Mouse (Mus musculus) lung, embryonic 16.5 days (tissue): ENCODE results near the gene Diras2. TPM values are rescaled to one million over a fixed set of nuclear protein-coding genes. Genes with fewer than 3 reads are reported as not detected.

ENCODE experiments used
- ATAC-seq: fragments of 200-750 bp; cut with Nextera tagmentation; 2 replicates; pipeline ENCODE4 v1.8.0; 2017; ENCODE audit warnings: low read depth, mild to moderate bottlenecking, moderate library complexity
- H3K27ac ChIP-seq: fragments of 300-500 bp; sonication (generic); 2 replicates; pipeline ENCODE4 v1.5.1; 2014; ENCODE audit warnings: mild to moderate bottlenecking, control low read depth, low read length
- H3K27me3 ChIP-seq: fragments of 300-500 bp; sonication (generic); 2 replicates; pipeline ENCODE4 v1.6.1; 2014; ENCODE audit warnings: low read depth, low read length, mixed read lengths; ENCODE audit not compliant: control insufficient read depth, insufficient read depth
- H3K36me3 ChIP-seq: fragments of 300-500 bp; sonication (generic); 2 replicates; pipeline ENCODE4 v1.6.1; 2014; ENCODE audit warnings: low read length; ENCODE audit not compliant: control insufficient read depth, insufficient read depth
- H3K4me1 ChIP-seq: fragments of 300-500 bp; sonication (generic); replicated peaks from 2 replicates; pipeline ENCODE4 v1.6.1; 2014; ENCODE audit warnings: low read length, mixed read lengths; ENCODE audit not compliant: control insufficient read depth, insufficient read depth
- H3K4me2 ChIP-seq: fragments of 300-500 bp; sonication (generic); 2 replicates; pipeline ENCODE4 v1.6.1; 2014; ENCODE audit warnings: low read depth, low read length, control low read depth
- H3K4me3 ChIP-seq: fragments of 300-500 bp; sonication (generic); 2 replicates; pipeline ENCODE4 v1.5.1; 2014; ENCODE audit warnings: mild to moderate bottlenecking, low read length, control low read depth
- H3K9ac ChIP-seq: fragments of 300-500 bp; sonication (generic); 2 replicates; pipeline ENCODE4 v1.6.1; 2014; ENCODE audit warnings: low read length, control low read depth
- H3K9me3 ChIP-seq: fragments of 300-500 bp; sonication (generic); 2 replicates; pipeline ENCODE4 v1.6.1; 2016; ENCODE audit warnings: low read length; ENCODE audit not compliant: control insufficient read depth
- WGBS: fragments of 180-500 bp; shearing (Covaris S2); extraction: QIAGEN DNeasy Blood & Tissue Kit; methylation state at CpG from one replicate; pipeline ENCODE4 v1.1.7; 2014; 5-methylcytosine and 5-hydroxymethylcytosine counted together
- polyA plus RNA-seq: library from polyadenylated mRNA; unstranded; fragments of >200 nt; fragmentation: Nextera tagmentation; extraction: Ambion mirVana; gene quantifications from 2 replicates; pipeline ENCODE4 v1.2.1, GENCODE M21; 2015

Diras2 gene
- polyA plus RNA-seq, 1 experiment from 2014 or later: 0.20 TPM

DNA sequence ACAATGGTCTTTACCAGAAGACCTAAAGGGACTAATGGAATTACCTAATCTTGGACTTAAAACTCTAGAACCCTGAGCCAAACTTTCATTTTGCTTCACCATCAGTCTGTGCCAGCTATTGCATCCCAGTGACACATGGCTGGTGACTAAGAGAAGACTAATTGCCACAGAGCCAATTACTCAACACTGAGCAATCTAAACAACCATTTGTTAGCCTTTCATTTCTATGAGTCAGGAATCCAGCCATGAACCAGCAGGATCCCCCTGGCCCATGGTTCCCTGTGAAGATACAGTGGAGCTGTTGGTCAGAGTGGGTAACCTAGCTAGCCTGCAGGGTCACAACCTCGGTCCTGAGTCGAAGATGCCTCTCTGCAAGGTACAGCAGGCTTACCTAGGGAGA is 49.3 kb downstream of the Diras2 start:
- Histone ChIP-seq H3K9me3 (no peaks in the 10 kb centered on the region), H3K4me1 (no peaks in the 10 kb centered on the region), H3K27me3 (no peaks in the 10 kb centered on the region), H3K36me3 (no peaks in the 10 kb centered on the region), H3K4me2 (no peak overlapping the region), H3K9ac (no peak overlapping the region), H3K4me3 (no peak overlapping the region), H3K27ac (no peak overlapping the region)
- no peak for ATAC-seq
- WGBS: 71% methylated on average over 2 of the region's 2 CpGs

DNA sequence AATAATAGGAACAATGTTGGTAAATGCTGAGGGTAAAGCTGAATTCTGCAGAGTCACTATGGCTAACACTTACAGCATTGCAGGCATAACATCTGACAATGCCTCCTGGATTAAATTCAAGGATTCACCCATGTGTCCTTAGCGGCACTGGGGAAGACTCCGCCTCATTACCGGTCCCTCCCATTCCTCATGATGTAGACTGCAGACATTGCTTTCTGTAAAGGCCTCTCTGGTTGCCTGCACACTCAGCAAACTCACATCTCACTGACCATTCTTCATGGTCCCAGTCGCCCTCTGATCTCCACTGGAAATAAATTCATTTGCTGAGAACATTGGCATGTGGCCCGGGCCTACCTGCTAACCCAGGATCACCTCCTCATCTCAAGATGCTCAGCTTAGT is 51.9 kb downstream of the Diras2 start:
- 90% methylated on average over 5 of the region's 5 CpGs for whole genome bisulfite sequencing
- Histone ChIP-seq H3K36me3 (no peaks in the 10 kb centered on the region), H3K4me2 (no peak overlapping the region), H3K4me3 (no peak overlapping the region), H3K27ac (no peak overlapping the region), H3K9ac (no peak overlapping the region), H3K27me3 (no peaks in the 10 kb centered on the region), H3K9me3 (no peaks in the 10 kb centered on the region), H3K4me1 (no peaks in the 10 kb centered on the region)
- ATAC-seq: no peak

DNA sequence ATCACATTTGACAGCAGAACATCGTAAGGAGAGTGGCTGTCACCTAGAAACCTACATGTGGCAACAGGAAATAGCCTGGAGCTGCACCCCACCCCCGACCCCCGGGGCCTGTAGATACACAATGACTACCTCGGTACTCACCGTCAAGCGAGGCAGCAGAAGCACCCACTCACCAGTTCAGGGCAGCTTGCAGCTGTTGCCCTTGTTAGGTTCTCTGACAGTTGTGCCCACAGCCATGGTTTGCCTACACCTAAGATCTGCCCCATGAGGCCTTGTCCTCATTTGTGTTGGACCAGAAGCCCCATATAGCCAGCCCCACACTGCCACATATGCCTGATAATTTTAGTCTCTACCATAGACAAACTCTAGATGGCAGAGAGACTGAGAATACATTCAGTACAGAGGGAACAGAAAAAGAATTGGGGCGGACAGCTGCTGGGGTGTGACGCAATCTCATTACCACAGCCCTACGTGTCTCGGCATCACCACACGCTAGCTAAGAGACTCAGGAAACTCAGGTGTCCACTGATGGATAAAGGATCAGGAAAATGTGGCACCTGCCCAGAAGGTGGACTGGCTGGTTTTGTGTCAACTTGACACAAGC is 54.0 kb downstream of the Diras2 start:
- Histone ChIP-seq H3K9me3 (no peaks in the 10 kb centered on the region), H3K27ac (no peak overlapping the region), H3K27me3 (no peaks in the 10 kb centered on the region), H3K4me3 (no peak overlapping the region), H3K9ac (no peak overlapping the region), H3K36me3 (no peaks in the 10 kb centered on the region), H3K4me2 (no peak overlapping the region), H3K4me1 (no peaks in the 10 kb centered on the region)
- WGBS: 88% methylated on average over 11 of the region's 11 CpGs
- ATAC-seq: 0 out of 2 replicates have a peak, but pooled peaks have one; percentile 28

DNA sequence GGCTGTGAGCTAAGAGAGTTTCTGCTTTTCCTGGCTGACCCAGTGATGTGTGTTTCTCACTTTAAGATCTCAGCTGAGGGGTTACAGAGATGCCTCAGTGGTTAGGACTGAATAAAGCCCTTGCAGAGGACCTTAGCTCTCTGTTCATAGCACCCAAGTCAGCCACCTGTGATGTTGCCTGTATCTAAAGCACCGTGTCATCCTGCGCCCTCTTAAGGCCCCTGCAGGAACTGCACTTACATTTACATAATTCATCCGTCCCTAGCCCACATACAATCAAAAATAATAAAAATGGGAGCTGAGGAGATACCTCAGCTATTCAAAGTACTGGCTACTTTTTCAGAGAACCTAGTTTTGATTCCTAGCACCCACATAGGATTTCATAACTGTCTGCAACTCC is 54.9 kb downstream of the Diras2 start:
- H3K4me2 ChIP-seq: no peak overlapping the region
- H3K9ac ChIP-seq: no peak overlapping the region
- H3K9me3 ChIP-seq: no peaks in the 10 kb centered on the region
- H3K36me3 ChIP-seq: no peaks in the 10 kb centered on the region
- WGBS: 54% methylated on average over 3 of the region's 3 CpGs
- H3K4me1 ChIP-seq: no peaks in the 10 kb centered on the region
- H3K27ac ChIP-seq: no peak overlapping the region
- H3K27me3 ChIP-seq: no peaks in the 10 kb centered on the region
- no peak overlapping the region for H3K4me3 ChIP-seq
- no peak for ATAC-seq

DNA sequence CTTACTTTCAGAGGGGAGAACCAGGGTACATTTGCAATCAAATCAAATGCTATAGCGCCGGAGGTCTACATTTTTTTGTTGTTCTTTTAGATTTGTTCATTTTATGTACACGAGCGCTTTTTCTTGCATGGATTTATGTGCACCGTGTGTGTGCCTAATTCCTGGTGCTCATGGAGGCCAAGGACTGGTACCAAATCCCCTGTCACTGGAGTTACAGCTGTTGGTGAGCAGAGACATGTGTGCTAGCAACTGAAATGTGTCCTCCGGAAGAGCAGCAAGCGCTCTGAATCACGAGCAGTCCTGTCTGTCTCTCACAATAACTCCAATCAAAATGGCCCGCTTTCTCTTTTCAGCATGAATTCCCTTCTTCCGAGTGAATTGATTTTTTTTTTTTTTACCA is 55.8 kb downstream of the Diras2 start:
- no peaks in the 10 kb centered on the region for H3K4me1 ChIP-seq
- H3K4me2 ChIP-seq: no peak overlapping the region
- no peaks in the 10 kb centered on the region for H3K27me3 ChIP-seq
- no peak overlapping the region for H3K9ac ChIP-seq
- H3K4me3 ChIP-seq: no peak overlapping the region
- no peaks in the 10 kb centered on the region for H3K36me3 ChIP-seq
- WGBS: 61% methylated on average over 10 of the region's 10 CpGs
- H3K27ac ChIP-seq: no peak overlapping the region
- no peaks in the 10 kb centered on the region for H3K9me3 ChIP-seq
- ATAC-seq: peak; percentile 56; the same call in 1 of the 2 replicates

DNA sequence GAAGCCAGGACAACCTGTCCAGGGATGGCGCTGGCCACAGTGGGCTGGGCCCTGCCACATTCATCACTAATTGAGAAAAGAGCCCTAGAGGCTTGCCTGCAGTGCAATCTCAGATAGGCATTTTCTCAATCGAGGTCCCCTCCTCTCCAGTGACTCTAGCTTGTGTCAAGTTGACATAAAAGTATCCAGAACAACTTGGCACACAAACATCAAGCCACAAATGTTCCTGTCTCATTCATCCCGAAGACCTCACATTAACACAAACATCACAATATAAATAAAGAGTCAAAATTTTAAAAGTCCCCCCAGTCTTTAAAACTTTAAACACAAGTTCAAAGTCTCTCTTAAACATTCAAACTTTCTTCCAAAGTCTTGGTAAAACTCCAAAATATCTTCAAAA is 56.3 kb downstream of the Diras2 start:
- H3K36me3 ChIP-seq: no peaks in the 10 kb centered on the region
- WGBS: 64% methylated on average over 3 of the region's 3 CpGs
- no peak overlapping the region for H3K4me3 ChIP-seq
- H3K4me2 ChIP-seq: no peak overlapping the region
- peak; percentile 76 for ATAC-seq
- H3K27me3 ChIP-seq: no peaks in the 10 kb centered on the region
- no peaks in the 10 kb centered on the region for H3K9me3 ChIP-seq
- no peaks in the 10 kb centered on the region for H3K4me1 ChIP-seq
- peak overlapping the region; percentile 40; the same call in 1 of the 2 replicates for H3K27ac ChIP-seq
- H3K9ac ChIP-seq: no peak overlapping the region

DNA sequence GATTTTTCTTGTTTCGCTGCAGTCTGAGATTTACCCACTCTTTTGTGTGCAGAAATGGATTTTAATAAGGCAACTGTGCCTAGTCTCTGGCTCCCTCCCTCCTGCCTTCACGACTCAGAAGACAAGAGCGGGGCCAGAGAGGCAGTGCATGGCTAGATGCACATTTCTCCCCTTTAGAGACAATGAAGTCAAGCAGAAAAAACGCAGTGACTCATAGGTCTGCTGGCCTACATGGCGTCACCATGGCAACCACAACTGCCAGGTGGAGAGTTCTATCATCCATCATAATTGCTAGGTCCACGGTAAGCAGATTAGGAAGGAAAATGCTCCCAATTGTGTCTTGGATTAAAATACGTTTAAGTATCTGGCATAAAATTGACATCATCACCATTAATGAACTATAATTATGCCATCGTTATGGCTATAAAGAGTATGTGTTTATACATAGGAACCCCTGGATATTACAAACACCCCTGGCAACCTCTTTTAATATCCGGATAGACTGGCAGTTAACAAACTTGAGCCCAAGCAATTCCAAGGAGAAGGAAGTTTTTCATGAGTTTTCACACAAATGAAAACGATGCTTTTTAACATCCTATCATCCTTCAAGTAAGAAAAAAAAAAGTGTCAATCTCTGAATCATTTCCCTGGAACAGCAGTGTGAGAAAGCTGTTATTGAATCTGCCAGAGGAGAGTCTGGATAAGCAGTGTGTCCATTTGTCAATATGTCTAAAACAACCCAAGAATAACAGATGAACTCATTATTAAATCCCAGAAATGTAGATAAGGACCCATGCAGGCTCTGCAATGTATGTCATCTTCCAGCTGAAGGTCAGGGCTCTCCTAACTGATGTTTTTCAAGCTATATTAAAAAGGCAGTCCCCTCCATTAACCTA is 61.0 kb downstream of the Diras2 start:
- 38% methylated on average over 10 of the region's 10 CpGs for WGBS
- H3K4me3 ChIP-seq: no peak overlapping the region
- no peaks in the 10 kb centered on the region for H3K36me3 ChIP-seq

DNA sequence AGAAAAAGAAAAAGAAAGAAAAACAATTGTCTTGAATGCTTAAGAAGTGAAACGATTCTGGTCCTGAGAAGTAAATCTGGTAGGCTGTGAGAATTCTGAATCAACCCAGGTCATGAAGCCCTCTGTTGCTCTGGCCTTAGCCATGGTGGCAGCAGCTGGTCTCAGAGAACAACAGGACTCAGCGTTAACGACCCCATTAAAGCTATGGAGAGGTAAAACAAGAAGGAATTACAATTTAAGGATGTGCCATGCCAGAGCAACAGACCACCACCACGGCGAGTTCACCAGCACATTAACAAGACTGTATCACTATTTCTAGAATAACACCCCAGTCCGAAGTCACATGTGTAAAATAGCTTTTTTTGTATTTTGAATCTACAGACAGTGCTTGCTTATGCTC is 65.9 kb downstream of the Diras2 start:
- H3K27ac ChIP-seq: no peak overlapping the region
- 75% methylated on average over 6 of the region's 6 CpGs for WGBS
- no peaks in the 10 kb centered on the region for H3K27me3 ChIP-seq
- no peaks in the 10 kb centered on the region for H3K9me3 ChIP-seq
- no peaks in the 10 kb centered on the region for H3K36me3 ChIP-seq
- H3K4me1 ChIP-seq: no peaks in the 10 kb centered on the region
- no peak overlapping the region for H3K4me3 ChIP-seq
- H3K9ac ChIP-seq: no peak overlapping the region
- H3K4me2 ChIP-seq: no peak overlapping the region
- no peak for ATAC-seq

More for the DNA sequence above, 61.0 kb downstream of the Diras2 start:
- no peaks in the 10 kb centered on the region for H3K9me3 ChIP-seq
- ATAC-seq: no peak
- H3K27me3 ChIP-seq: no peaks in the 10 kb centered on the region
- H3K9ac ChIP-seq: no peak overlapping the region
- no peak overlapping the region for H3K4me2 ChIP-seq
- H3K4me1 ChIP-seq: no peaks in the 10 kb centered on the region
- no peak overlapping the region for H3K27ac ChIP-seq

DNA sequence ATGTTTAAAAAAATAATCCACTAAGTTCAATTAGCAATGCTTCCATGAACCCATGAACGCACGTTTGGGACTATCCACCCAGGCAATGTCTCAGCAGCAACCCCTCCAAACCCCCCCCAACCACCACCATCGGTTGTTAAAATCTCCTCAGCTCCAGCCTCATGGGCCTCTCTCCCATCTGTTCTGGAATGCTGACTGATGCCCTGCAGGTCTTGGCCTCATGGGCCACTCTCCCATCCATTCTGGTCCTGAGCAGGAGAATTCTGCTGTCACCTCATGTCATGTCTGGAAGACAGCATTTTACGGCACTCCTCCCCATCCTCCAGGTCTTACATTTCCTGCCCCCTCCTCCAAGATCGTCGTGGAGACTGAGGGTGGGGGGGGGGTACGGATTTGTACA is 71.1 kb downstream of the Diras2 start:
- Histone ChIP-seq H3K9me3 (no peaks in the 10 kb centered on the region), H3K36me3 (no peaks in the 10 kb centered on the region), H3K9ac (no peak overlapping the region), H3K4me2 (no peak overlapping the region), H3K27me3 (no peaks in the 10 kb centered on the region), H3K4me3 (no peak overlapping the region), H3K27ac (no peak overlapping the region), H3K4me1 (no peaks in the 10 kb centered on the region)
- ATAC-seq: no peak
- 48% methylated on average over 7 of the region's 7 CpGs for WGBS
